Mouse (Mus musculus) spleen, adult 2 months (tissue): ENCODE data around the gene Arl13b.

Source experiments
- CTCF ChIP-seq: fragments of 200-500 bp; IDR thresholded peaks from 2 replicates; pipeline ENCODE4 v1.5.1; 2011; ENCODE audit warnings: mild to moderate bottlenecking, inconsistent platforms; ENCODE audit not compliant: insufficient read depth, insufficient read length, insufficient replicate concordance; ENCODE audit errors: extremely low read depth
- POLR2A ChIP-seq: fragments of 200-500 bp; IDR thresholded peaks from 2 replicates; pipeline ENCODE4 v1.6.1; 2011; ENCODE audit warnings: low read depth, low read length, inconsistent platforms

- TF ChIP-seq CTCF (no peak), POLR2A (no peak)
Measured at GRCm38 (mm10) chr16:62782229-62782628, 64.6 kb downstream of the Arl13b start.
